Mouse (Mus musculus) limb, embryonic 12.5 days (tissue): Measurements from ENCODE around the gene Aicda. TPM values are rescaled to one million over a fixed set of nuclear protein-coding genes. Genes with fewer than 3 reads are reported as not detected.

Experiments
- ATAC-seq: fragments of 200-750 bp; cut with Nextera tagmentation; 2 replicates; pipeline ENCODE4 v1.8.0; 2017; ENCODE audit warnings: low read depth, moderate TSS enrichment; ENCODE audit not compliant: insufficient number of reproducible peaks, insufficient read depth, low FRiP score, low TSS enrichment
- H3K27ac ChIP-seq: fragments of 300-500 bp; sonication (generic); 2 replicates; pipeline ENCODE4 v1.5.1; 2016; ENCODE audit warnings: mild to moderate bottlenecking, moderate library complexity
- H3K27me3 ChIP-seq: fragments of 300-500 bp; sonication (generic); 2 replicates; pipeline ENCODE4 v1.6.1; 2016; ENCODE audit warnings: mild to moderate bottlenecking, moderate library complexity
- H3K36me3 ChIP-seq: fragments of 300-500 bp; sonication (generic); 2 replicates; pipeline ENCODE4 v1.6.1; 2016; ENCODE audit warnings: mild to moderate bottlenecking, moderate library complexity
- H3K4me1 ChIP-seq: fragments of 300-500 bp; sonication (generic); replicated peaks from 2 replicates; pipeline ENCODE4 v1.6.1; 2016
- H3K4me2 ChIP-seq: fragments of 300-500 bp; sonication (generic); 2 replicates; pipeline ENCODE4 v1.6.1; 2016; ENCODE audit warnings: mild to moderate bottlenecking, moderate library complexity
- H3K4me3 ChIP-seq: fragments of 300-500 bp; sonication (generic); replicated peaks from 2 replicates; pipeline ENCODE4 v1.5.1; 2016; ENCODE audit warnings: mild to moderate bottlenecking
- H3K9ac ChIP-seq: fragments of 300-500 bp; sonication (generic); replicated peaks from 2 replicates; pipeline ENCODE4 v1.6.1; 2016; ENCODE audit warnings: mild to moderate bottlenecking, moderate library complexity
- H3K9me3 ChIP-seq: fragments of 300-500 bp; sonication (generic); 2 replicates; pipeline ENCODE4 v1.6.1; 2016; ENCODE audit warnings: mild to moderate bottlenecking, moderate library complexity
- WGBS: fragments of 180-500 bp; shearing (Covaris S2); methylation state at CpG from one replicate; pipeline ENCODE4 v1.1.7; 2016; 5-methylcytosine and 5-hydroxymethylcytosine counted together
- polyA plus RNA-seq: library from polyadenylated mRNA; unstranded; fragments of >200 nt; fragmentation: Nextera tagmentation; extraction: Ambion mirVana; gene quantifications from 2 replicates; pipeline ENCODE4 v1.2.1, GENCODE M21; 2016

Aicda gene
- polyA plus RNA-seq, 1 experiment from 2014 or later = 0.34 TPM

GRCm38 (mm10) chr6:122612426-122612825 lies 58.8 kb downstream of the Aicda start:
- Histone ChIP-seq H3K9ac (no peak overlapping the region), H3K4me3 (no peak overlapping the region), H3K36me3 (no peaks in the 10 kb centered on the region), H3K27me3 (no peaks in the 10 kb centered on the region), H3K4me1 (no peaks in the 10 kb centered on the region), H3K9me3 (no peaks in the 10 kb centered on the region), H3K4me2 (no peak overlapping the region), H3K27ac (no peak overlapping the region)
- ATAC-seq = no peak
- WGBS = 91% methylated on average over 4 of the region's 4 CpGs

Other genes with a start within 250 kb of the Aicda start
- gene M6pr, start 245.1 kb upstream of the Aicda start, polyA plus RNA-seq = 74.6 and 76.3 TPM in 2 replicates
- 27.1 and 30.6 TPM in 2 replicates for gene Phc1, start 213.2 kb upstream of the Aicda start, polyA plus RNA-seq
- gene Rimklb, start 55.0 kb upstream of the Aicda start, polyA plus RNA-seq = 52.6 and 57.0 TPM in 2 replicates
- gene Mfap5, start 48.0 kb upstream of the Aicda start, polyA plus RNA-seq = 1.2 and 2.1 TPM in 2 replicates
- 1.2 and 2.6 TPM in 2 replicates for gene Apobec1, start 48.6 kb downstream of the Aicda start, polyA plus RNA-seq
- gene Gdf3, start 56.3 kb downstream of the Aicda start, polyA plus RNA-seq = 0.13 TPM in 1 of 2 replicates, not detected in the other
- not detected in 2 replicates for gene Dppa3, start 72.6 kb downstream of the Aicda start, polyA plus RNA-seq
- gene Nanog, start 153.7 kb downstream of the Aicda start, polyA plus RNA-seq = 0.10 and 0.24 TPM in 2 replicates
- 89.5 and 93.5 TPM in 2 replicates for gene Slc2a3, start 247.8 kb downstream of the Aicda start, polyA plus RNA-seq